Mouse (Mus musculus) A20 (cell line): ENCODE measurements at regions not wholly inside any gene's neighbourhood (a gene's known extent, or its start where the extent isn't known, plus 50 kb on each side); places are given as distances from the start of the nearest gene placed in this dataset.

Source experiments
- DNase-seq: peaks from one replicate; pipeline ENCODE4 v3.0.0-alpha.2; 2011; ENCODE audit warnings: low read depth, low spot score

- DNase-seq, result no peak
These were observed 417.4 kb upstream of the Dcn start for GRCm38 (mm10) chr10:97061961-97062360.

GRCm38 (mm10) chr10:97064546-97064945 is 414.9 kb upstream of the Dcn start:
- no peak for DNase-seq

GRCm38 (mm10) chr10:97078022-97078473 is 401.4 kb upstream of the Dcn start:
- DNase-seq, result no peak

- no peak for DNase-seq
These were observed 399.8 kb upstream of the Dcn start for GRCm38 (mm10) chr10:97079575-97079974.

GRCm38 (mm10) chr10:97087286-97087685 is 392.1 kb upstream of the Dcn start:
- no peak for DNase-seq

- no peak for DNase-seq
These were observed 389.2 kb upstream of the Dcn start for GRCm38 (mm10) chr10:97090254-97090653.

GRCm38 (mm10) chr10:97093886-97094285 is 385.5 kb upstream of the Dcn start:
- DNase-seq, result no peak

GRCm38 (mm10) chr10:97114501-97114900 is 364.9 kb upstream of the Dcn start:
- no peak for DNase-seq

- DNase-seq, result no peak
These were observed 356.7 kb upstream of the Dcn start for GRCm38 (mm10) chr10:97122693-97123092.

GRCm38 (mm10) chr10:97141561-97141960 is 337.8 kb upstream of the Dcn start:
- DNase-seq, result no peak

GRCm38 (mm10) chr10:97158561-97159395 is 320.6 kb upstream of the Dcn start:
- no peak for DNase-seq

- no peak for DNase-seq
These were observed 320.0 kb upstream of the Dcn start for GRCm38 (mm10) chr10:97159396-97159760.

GRCm38 (mm10) chr10:97159831-97160575 is 319.4 kb upstream of the Dcn start:
- peak; percentile 37 for DNase-seq

- no peak for DNase-seq
These were observed 318.5 kb upstream of the Dcn start for GRCm38 (mm10) chr10:97160892-97161291.

- DNase-seq, result no peak
These were observed 300.9 kb upstream of the Dcn start for GRCm38 (mm10) chr10:97178468-97178867.

GRCm38 (mm10) chr10:97189696-97190095 is 289.7 kb upstream of the Dcn start:
- DNase-seq, result no peak

- DNase-seq, result no peak
These were observed 268.1 kb upstream of the Dcn start for GRCm38 (mm10) chr10:97211238-97211695.

- DNase-seq, result no peak
These were observed 267.5 kb upstream of the Dcn start for GRCm38 (mm10) chr10:97211785-97212398.

GRCm38 (mm10) chr10:97219474-97219873 is 259.9 kb upstream of the Dcn start:
- no peak for DNase-seq

GRCm38 (mm10) chr10:97220431-97220830 is 259.0 kb upstream of the Dcn start:
- no peak for DNase-seq

- DNase-seq, result no peak
These were observed 243.8 kb upstream of the Dcn start for GRCm38 (mm10) chr10:97235631-97236030.

GRCm38 (mm10) chr10:97241476-97241875 is 237.9 kb upstream of the Dcn start:
- no peak for DNase-seq
